Mouse (Mus musculus) hindbrain, embryonic 14.5 days (tissue): ENCODE measurements around the gene Dock4. TPM values are rescaled to one million over a fixed set of nuclear protein-coding genes. Genes with fewer than 3 reads are reported as not detected.

Experiments
- ATAC-seq: fragments of 200-750 bp; cut with Nextera tagmentation; 2 replicates; pipeline ENCODE4 v1.8.0; 2017; ENCODE audit warnings: moderate number of reproducible peaks, mild to moderate bottlenecking, moderate TSS enrichment, moderate library complexity; ENCODE audit not compliant: low FRiP score
- DNase-seq: peaks from one replicate; pipeline ENCODE4 v3.0.0-alpha.2; 2015; ENCODE audit warnings: low spot score
- H3K27ac ChIP-seq: fragments of 300-500 bp; sonication (generic); 2 replicates; pipeline ENCODE4 v1.5.1; 2014; ENCODE audit warnings: mild to moderate bottlenecking, moderate library complexity
- H3K27me3 ChIP-seq: fragments of 300-500 bp; sonication (generic); 2 replicates; pipeline ENCODE4 v1.6.1; 2014; ENCODE audit warnings: mild to moderate bottlenecking, low read length, mixed read lengths; ENCODE audit not compliant: control insufficient read depth, insufficient read depth
- H3K36me3 ChIP-seq: fragments of 300-500 bp; sonication (generic); replicated peaks from 2 replicates; pipeline ENCODE4 v1.6.1; 2014; ENCODE audit not compliant: control insufficient read depth, insufficient read depth
- H3K4me1 ChIP-seq: fragments of 300-500 bp; sonication (generic); replicated peaks from 2 replicates; pipeline ENCODE4 v1.6.1; 2014; ENCODE audit warnings: antibody characterized with exemption, low read length, mixed read lengths; ENCODE audit not compliant: control insufficient read depth, insufficient read depth
- H3K4me2 ChIP-seq: fragments of 300-500 bp; sonication (generic); replicated peaks from 2 replicates; pipeline ENCODE4 v1.6.1; 2014; ENCODE audit warnings: mild to moderate bottlenecking, moderate library complexity
- H3K4me3 ChIP-seq: fragments of 300-500 bp; sonication (generic); replicated peaks from 2 replicates; pipeline ENCODE4 v1.5.1; 2014; ENCODE audit warnings: mild to moderate bottlenecking, low read length
- H3K9ac ChIP-seq: fragments of 300-500 bp; sonication (generic); 2 replicates; pipeline ENCODE4 v1.6.1; 2014
- H3K9me3 ChIP-seq: fragments of 300-500 bp; sonication (generic); 2 replicates; pipeline ENCODE4 v1.6.1; 2016; ENCODE audit warnings: low read length; ENCODE audit not compliant: control insufficient read depth
- WGBS: fragments of 180-500 bp; shearing (Covaris S2); extraction: QIAGEN DNeasy Blood & Tissue Kit; methylation state at CpG from one replicate; pipeline ENCODE4 v1.1.7; 2014; 5-methylcytosine and 5-hydroxymethylcytosine counted together
- polyA plus RNA-seq: library from polyadenylated mRNA; unstranded; fragments of >200 nt; fragmentation: Nextera tagmentation; extraction: Ambion mirVana; gene quantifications from 2 replicates; pipeline ENCODE4 v1.2.1, GENCODE M21; 2014

The Dock4 gene
- polyA plus RNA-seq, 1 experiment from 2014 or later = 34.1 TPM

DNA sequence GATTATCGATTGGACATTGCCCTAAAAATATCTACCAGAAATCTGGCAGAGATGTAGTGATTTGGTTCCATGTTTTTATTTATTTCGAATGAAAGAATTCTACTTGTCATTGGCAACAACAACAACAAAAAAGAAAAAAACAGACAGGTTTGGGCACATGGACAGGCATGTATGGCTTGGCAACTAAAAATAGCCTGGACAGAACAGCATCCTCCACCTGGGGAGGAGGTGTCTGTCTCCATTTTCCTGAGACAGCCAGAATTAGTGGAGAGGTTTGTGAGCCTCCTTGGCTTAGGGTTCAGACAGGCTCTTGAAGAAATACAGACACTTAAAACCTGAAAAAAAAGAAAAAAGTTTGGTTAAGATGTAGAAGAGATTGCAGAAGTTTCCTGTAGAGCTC, 10.8 kb downstream of the Dock4 start:
- 90% methylated on average over 2 of the region's 2 CpGs for WGBS
- no peak for DNase-seq
- Histone ChIP-seq H3K4me3 (no peak overlapping the region), H3K4me1 (peaks cover 11% of the 10 kb centered on the region; the same call in 1 of the 2 replicates), H3K27ac (no peak overlapping the region), H3K9me3 (no peaks in the 10 kb centered on the region; the same call in 1 of the 2 replicates), H3K4me2 (no peak overlapping the region), H3K27me3 (no peaks in the 10 kb centered on the region), H3K9ac (no peak overlapping the region), H3K36me3 (no peaks in the 10 kb centered on the region)
- ATAC-seq = no peak

DNA sequence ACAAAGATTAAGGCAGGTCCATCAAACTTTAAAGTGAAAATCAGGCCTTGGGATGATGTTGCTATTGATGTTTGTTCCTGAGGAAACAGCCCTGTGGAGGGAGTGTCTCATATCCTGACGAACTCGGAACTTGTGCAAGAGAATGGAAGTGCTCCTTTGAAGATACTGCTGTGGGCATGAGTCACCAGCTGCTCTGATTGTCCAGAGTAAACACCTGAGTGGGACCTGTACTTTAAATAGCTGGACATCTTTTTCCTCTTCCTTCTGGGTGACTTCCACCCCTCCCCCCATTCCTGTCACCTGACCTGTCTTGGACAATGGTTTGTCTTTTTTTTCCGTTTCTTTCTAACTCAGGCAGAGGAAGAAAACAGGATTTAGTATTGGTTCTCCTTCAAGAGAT, 13.2 kb downstream of the Dock4 start:
- Histone ChIP-seq H3K4me3 (no peak overlapping the region), H3K9ac (no peak overlapping the region), H3K4me2 (no peak overlapping the region), H3K36me3 (no peaks in the 10 kb centered on the region), H3K4me1 (peaks cover 30% of the 10 kb centered on the region; the same call in 1 of the 2 replicates), H3K9me3 (no peaks in the 10 kb centered on the region), H3K27me3 (no peaks in the 10 kb centered on the region), H3K27ac (no peak overlapping the region)
- ATAC-seq (no peak), DNase-seq (no peak)
- 84% methylated on average over 3 of the region's 3 CpGs for WGBS

DNA sequence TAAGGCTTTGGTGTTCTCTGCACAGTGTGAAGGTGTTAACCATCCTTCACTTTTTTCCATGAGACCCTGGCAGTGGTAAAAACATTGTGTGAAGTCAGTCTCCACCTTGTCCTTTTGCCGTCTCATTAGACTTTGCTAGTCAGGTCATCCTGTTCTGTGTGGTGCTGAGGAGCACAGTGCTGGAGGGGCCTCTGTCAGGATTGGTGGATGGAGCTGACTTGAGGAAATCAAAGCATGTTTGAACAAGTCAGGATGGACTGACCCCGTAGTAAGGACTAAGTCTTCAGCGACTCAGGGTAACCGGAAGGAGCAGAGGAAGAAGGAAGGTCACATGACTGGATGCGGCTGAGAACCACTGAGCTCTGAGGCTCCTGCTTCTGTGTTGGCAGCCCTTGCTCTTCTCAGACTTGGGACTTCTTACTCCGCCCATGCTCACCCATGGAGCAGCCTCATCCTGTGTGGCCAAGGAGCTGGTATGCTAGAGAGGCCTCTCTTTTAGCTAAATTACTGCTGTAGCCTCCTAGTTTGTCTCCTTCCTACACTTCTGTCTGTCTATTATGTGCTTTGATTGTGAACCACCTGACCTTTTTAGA, 14.0 kb downstream of the Dock4 start:
- peaks cover 37% of the 10 kb centered on the region for H3K4me1 ChIP-seq
- no peak overlapping the region for H3K4me3 ChIP-seq
- no peak for DNase-seq
- no peak overlapping the region for H3K9ac ChIP-seq
- no peak for ATAC-seq
- WGBS = 77% methylated on average over 6 of the region's 6 CpGs
- H3K4me2 ChIP-seq = no peak overlapping the region
- H3K9me3 ChIP-seq = no peaks in the 10 kb centered on the region
- no peak overlapping the region; the same call in 1 of the 2 replicates for H3K27ac ChIP-seq
- H3K27me3 ChIP-seq = no peaks in the 10 kb centered on the region
- no peaks in the 10 kb centered on the region for H3K36me3 ChIP-seq

DNA sequence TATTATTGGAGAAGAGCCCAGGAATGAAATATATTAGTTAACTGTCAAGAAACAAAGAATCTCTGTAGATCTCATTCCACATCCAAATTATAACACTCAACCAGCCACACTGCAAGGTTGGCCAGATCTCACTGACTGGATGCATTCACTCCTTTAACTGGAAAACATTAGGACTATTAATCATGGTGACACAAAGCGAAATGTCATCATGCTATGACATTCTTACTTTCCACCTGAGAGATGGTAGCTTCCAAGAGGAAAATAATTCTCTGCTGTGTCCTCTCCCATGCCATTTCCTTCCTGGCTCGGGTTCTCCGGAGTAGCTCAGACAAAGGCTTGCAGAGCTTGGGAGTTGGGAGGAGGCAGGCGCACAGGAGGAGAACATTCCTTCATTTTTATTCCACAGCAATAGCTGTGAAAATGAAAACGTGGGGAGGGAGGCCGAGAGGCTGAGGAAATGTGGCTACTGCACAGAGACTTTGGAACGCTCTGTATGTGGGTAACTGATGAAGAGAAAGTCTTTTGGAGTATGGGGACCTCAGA, 17.0 kb downstream of the Dock4 start:
- peak overlapping the region; percentile 80 for H3K27ac ChIP-seq
- H3K4me2 ChIP-seq = peak overlapping the region; percentile 13
- H3K4me1 ChIP-seq = peaks cover 48% of the 10 kb centered on the region
- no peak for DNase-seq
- WGBS = 21% methylated on average over 7 of the region's 7 CpGs
- no peak overlapping the region; the same call in 1 of the 2 replicates for H3K9ac ChIP-seq
- no peak overlapping the region for H3K4me3 ChIP-seq
- no peaks in the 10 kb centered on the region for H3K36me3 ChIP-seq
- ATAC-seq = 0 out of 2 replicates have a peak, but pooled peaks have one; percentile 35
- no peaks in the 10 kb centered on the region for H3K27me3 ChIP-seq
- H3K9me3 ChIP-seq = no peaks in the 10 kb centered on the region

DNA sequence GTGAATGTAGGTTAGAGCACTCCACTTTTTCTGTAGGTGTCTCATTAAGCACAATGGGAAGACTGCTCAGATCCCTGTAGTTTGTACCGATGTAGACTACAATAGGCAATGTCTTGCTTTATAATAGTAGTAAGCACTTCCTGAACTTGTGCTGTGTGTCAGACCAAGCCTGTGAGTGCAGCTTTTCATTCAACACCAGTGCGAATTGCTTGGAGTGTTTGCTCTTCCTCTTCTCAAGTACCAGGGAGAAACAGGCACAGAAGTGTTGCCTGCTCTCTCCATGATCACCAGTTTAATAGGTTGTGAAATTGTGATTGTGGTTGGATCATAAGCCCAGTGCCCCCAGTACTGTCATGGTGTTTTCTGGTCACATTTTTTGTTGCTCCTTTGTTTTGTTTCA, 18.1 kb downstream of the Dock4 start:
- no peaks in the 10 kb centered on the region for H3K9me3 ChIP-seq
- H3K9ac ChIP-seq = no peak overlapping the region
- no peak overlapping the region for H3K27ac ChIP-seq
- no peak overlapping the region for H3K4me2 ChIP-seq
- ATAC-seq (no peak), DNase-seq (no peak)
- no peaks in the 10 kb centered on the region for H3K27me3 ChIP-seq
- H3K4me1 ChIP-seq = peaks cover 52% of the 10 kb centered on the region
- H3K36me3 ChIP-seq = no peaks in the 10 kb centered on the region
- WGBS = 59% methylated on average over 2 of the region's 2 CpGs
- H3K4me3 ChIP-seq = no peak overlapping the region

DNA sequence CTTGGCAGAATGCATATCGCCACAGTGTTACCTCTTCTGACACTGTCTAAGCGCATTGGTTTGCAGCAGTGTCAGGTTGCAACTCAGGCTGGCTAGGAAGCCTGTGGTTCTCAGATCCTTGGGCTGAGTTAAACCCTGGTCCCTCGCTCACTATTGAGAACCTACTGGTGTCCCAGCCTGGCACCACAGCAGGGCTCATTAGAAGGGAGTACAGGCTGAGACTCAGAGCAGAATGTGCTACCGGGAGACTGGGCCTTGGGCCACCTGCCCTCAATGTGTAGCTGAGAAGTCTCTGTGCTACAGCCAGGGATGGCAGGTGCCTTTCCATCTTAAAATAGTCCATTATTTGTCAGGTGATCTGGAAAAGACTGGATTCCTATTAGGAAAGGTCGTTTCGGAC, 18.5 kb downstream of the Dock4 start:
- DNase-seq (no peak), ATAC-seq (no peak)
- H3K4me3 ChIP-seq = no peak overlapping the region
- H3K4me2 ChIP-seq = no peak overlapping the region
- 61% methylated on average over 6 of the region's 6 CpGs for WGBS
- no peaks in the 10 kb centered on the region for H3K36me3 ChIP-seq
- 0 out of 2 replicates have a peak overlapping the region, but pooled peaks have one; percentile 7 for H3K27ac ChIP-seq
- H3K9ac ChIP-seq = no peak overlapping the region
- no peaks in the 10 kb centered on the region for H3K27me3 ChIP-seq
- no peaks in the 10 kb centered on the region for H3K9me3 ChIP-seq
- peaks cover 51% of the 10 kb centered on the region for H3K4me1 ChIP-seq

DNA sequence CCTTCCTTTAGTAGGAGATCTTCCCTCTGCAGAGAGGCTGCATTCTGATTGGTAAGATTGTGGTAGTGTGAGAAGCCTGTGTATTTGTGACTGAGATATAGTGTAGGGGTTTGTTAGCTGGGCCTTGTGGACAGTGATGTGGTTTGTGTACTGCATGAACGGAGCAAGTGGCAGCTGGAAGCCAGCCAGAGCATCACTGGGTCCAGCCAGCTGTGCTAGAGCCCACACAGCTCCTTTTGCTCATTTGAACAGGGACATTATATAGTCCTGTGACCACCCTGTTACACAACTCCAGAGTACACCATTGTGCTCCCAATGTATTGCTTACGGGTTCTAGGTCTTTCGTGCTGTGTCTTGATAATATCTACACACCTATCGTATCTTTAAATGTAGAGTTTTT, 22.5 kb downstream of the Dock4 start:
- no peaks in the 10 kb centered on the region for H3K27me3 ChIP-seq
- no peak overlapping the region for H3K4me2 ChIP-seq
- H3K4me1 ChIP-seq = peaks cover 45% of the 10 kb centered on the region
- ATAC-seq (peak; percentile 19; the same call in 1 of the 2 replicates), DNase-seq (no peak)
- no peak overlapping the region for H3K9ac ChIP-seq
- H3K36me3 ChIP-seq = no peaks in the 10 kb centered on the region
- no peak overlapping the region for H3K27ac ChIP-seq
- WGBS = 71% methylated on average over 4 of the region's 4 CpGs
- H3K9me3 ChIP-seq = no peaks in the 10 kb centered on the region
- no peak overlapping the region for H3K4me3 ChIP-seq

DNA sequence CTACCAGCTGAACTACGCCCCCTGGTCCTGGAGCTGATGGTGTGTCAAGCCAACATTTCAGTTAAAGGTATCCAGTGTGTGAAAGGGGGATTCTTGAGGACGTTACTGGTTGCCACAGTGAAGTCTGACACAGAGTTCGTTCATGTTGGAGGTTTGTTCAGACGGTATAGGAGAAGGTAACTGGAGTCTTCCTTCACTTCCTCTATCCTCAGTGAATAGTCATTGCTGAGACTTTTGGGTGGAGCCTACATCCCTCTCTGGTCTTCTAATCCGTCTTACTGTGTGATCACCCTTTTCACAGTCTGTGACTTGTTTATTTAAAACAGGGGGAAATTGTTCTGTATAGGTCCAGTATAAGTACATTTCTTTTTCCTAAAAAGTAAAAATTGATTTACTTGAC, 23.3 kb downstream of the Dock4 start:
- H3K36me3 ChIP-seq = no peaks in the 10 kb centered on the region
- DNase-seq = no peak

DNA sequence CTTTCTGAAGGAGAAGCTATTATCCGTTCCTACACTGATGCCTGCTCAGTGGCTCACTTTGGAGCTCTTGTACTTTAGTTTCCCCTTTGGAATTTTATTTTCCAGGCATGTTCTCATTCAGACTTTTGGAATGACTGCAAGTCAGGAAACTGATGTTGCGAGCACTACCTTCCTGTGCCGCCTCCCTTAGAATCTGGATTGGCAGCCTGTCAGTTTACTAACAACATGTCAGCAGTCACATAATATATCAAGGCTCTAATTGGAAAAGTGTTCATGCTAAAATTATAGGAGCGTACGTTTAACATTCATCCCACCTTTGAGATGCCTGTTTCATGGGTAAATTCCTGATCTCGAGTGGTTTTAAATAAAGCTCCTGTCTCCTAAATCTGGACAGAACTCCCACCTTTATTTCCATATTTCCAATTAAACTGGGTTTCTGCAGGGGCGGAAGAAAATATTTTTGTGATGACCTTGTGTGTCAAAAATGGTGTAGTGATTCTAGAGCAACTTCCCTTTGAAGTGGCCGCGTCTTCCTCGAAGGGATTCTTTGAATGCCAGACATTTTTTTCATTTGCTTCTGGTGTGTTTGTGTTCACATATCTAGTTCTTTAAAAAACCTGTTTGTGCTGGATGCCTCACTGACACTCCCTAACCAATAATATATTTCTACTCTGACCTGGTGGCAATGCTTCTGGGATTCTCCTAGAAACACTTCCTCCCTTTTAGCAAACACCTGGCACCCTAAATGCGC, 26.1 kb downstream of the Dock4 start:
- ATAC-seq (no peak), DNase-seq (no peak)
- no peak overlapping the region for H3K9ac ChIP-seq
- H3K4me3 ChIP-seq = no peak overlapping the region
- WGBS = 77% methylated on average over 11 of the region's 11 CpGs
- peaks cover 44% of the 10 kb centered on the region for H3K4me1 ChIP-seq
- H3K36me3 ChIP-seq = no peaks in the 10 kb centered on the region
- H3K27me3 ChIP-seq = no peaks in the 10 kb centered on the region
- H3K9me3 ChIP-seq = no peaks in the 10 kb centered on the region
- 0 out of 2 replicates have a peak overlapping the region, but pooled peaks have one; percentile 20 for H3K27ac ChIP-seq
- H3K4me2 ChIP-seq = peak overlapping the region; percentile 1; the same call in 1 of the 2 replicates

More for the DNA sequence above, 23.3 kb downstream of the Dock4 start:
- 80% methylated on average over 5 of the region's 5 CpGs for WGBS
- no peak overlapping the region for H3K4me2 ChIP-seq
- no peak overlapping the region for H3K9ac ChIP-seq
- no peak overlapping the region for H3K27ac ChIP-seq
- no peaks in the 10 kb centered on the region for H3K27me3 ChIP-seq
- ATAC-seq = no peak
- H3K9me3 ChIP-seq = no peaks in the 10 kb centered on the region
- H3K4me3 ChIP-seq = no peak overlapping the region
- H3K4me1 ChIP-seq = peaks cover 47% of the 10 kb centered on the region
